Mouse (Mus musculus): ENCODE data around the gene Il17rb.

GRCm38 (mm10) chr14:29950805-29951204, 57.9 kb downstream of the Il17rb start:
- no peak for TF ChIP-seq CTCF (IDR thresholded peaks at IDR 0.05; ENCODE audit: low read depth, low read length)
- TF ChIP-seq GATA1 (IDR thresholded peaks at IDR 0.05; ENCODE audit: borderline replicate concordance, low read length) = no peak
- TF ChIP-seq GATA2 (IDR thresholded peaks at IDR 0.05; ENCODE audit: borderline replicate concordance, low read depth, low read length) = no peak

Measured in G1E (cell line).